Mouse (Mus musculus) small intestine, adult 2 months (tissue): ENCODE results near the gene Tmem269.

Experiments
- CTCF ChIP-seq: fragments of 200-500 bp; IDR thresholded peaks from 2 replicates; pipeline ENCODE4 v1.5.1; 2012; ENCODE audit warnings: low read depth, mild to moderate bottlenecking, control low read depth, inconsistent platforms, low read length, moderate library complexity, mixed read lengths; ENCODE audit not compliant: insufficient replicate concordance, insufficient read length; ENCODE audit errors: extremely low read depth
- POLR2A ChIP-seq: fragments of 200-500 bp; IDR thresholded peaks from 2 replicates; pipeline ENCODE4 v1.6.1; 2012; ENCODE audit warnings: low read depth, mild to moderate bottlenecking, control low read depth, inconsistent platforms, low read length, moderate library complexity

GRCm38 (mm10) chr4:119266606-119267005, 48.6 kb upstream of the Tmem269 start:
- no peak for TF ChIP-seq POLR2A
- TF ChIP-seq CTCF: no peak
